Mouse (Mus musculus): Measurements from ENCODE around the gene Gimap3. TPM values are rescaled to one million over a fixed set of nuclear protein-coding genes. Genes with fewer than 3 reads are reported as not detected.

Gimap3 gene
- polyA plus RNA-seq, 1 experiment = not detected

GRCm38 (mm10) chr6:48741273-48741672 lies 29.4 kb downstream of the Gimap3 start:
- H3K9me3 ChIP-seq (replicated peaks; ENCODE audit: control insufficient read depth, insufficient read depth, low read length, poor library complexity, severe bottlenecking) = no peaks in the 10 kb centered on the region
- H3K27ac ChIP-seq (ENCODE audit: insufficient read depth, low read length) = no peak overlapping the region
- TF ChIP-seq CTCF (IDR thresholded peaks at IDR 0.05; ENCODE audit: low read depth, low read length) = no peak
- TF ChIP-seq POLR2A (IDR thresholded peaks at IDR 0.05; ENCODE audit: insufficient read depth, low read length) = no peak
- no peak for TF ChIP-seq EP300 (IDR thresholded peaks at IDR 0.05; ENCODE audit: insufficient read depth, low read depth, low read length)
- no peaks in the 10 kb centered on the region for H3K4me1 ChIP-seq (ENCODE audit: control insufficient read depth, insufficient read depth, low read length)
- H3K4me3 ChIP-seq (ENCODE audit: low read depth, low read length) = no peak overlapping the region
- H3K36me3 ChIP-seq (ENCODE audit: control insufficient read depth, insufficient read depth, low read length, poor library complexity, severe bottlenecking) = no peaks in the 10 kb centered on the region
- H3K9ac ChIP-seq (ENCODE audit: low read depth, poor library complexity, severe bottlenecking) = no peak overlapping the region
- H3K27me3 ChIP-seq (ENCODE audit: control insufficient read depth, insufficient read depth, low read length, poor library complexity, severe bottlenecking) = no peaks in the 10 kb centered on the region

DNA sequence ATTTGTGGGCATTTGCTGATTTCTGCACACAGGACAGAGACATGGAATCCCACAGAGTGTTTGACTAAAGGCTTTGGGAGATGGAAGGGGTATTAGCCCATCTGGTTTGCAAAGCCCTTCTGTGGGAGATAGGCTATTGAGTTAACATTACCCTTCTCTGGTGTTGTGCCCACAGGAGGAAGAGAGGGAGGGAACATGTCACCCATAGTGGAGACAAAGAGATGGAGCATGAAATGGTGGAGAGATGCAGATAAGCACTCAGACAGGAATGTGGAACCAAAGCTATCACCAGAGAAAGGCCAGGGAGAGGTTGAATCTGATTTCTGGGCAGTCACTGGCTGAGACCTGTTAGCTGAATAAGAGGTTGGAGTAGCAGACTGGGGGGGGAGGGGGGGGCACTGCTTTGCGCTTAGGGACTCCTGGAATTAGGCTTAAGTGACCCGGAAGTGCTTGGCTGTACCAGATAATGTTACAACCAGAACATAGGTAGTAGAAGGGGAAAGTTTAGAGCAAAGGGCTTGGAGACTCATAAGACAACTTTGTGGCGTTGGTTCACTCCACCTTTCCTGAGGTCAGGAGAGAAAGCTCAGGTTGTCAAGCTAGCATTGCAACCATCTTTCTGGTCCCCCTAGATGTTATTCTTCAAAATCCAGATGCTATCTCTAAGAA lies 30.0 kb downstream of the Gimap3 start:
- TF ChIP-seq POLR2A (IDR thresholded peaks at IDR 0.05; ENCODE audit: insufficient read depth, low read length) = no peak
- no peak for TF ChIP-seq EP300 (IDR thresholded peaks at IDR 0.05; ENCODE audit: insufficient read depth, low read depth, low read length)
- TF ChIP-seq CTCF (IDR thresholded peaks at IDR 0.05; ENCODE audit: low read depth, low read length) = no peak
- Histone ChIP-seq H3K4me1 (ENCODE audit: control insufficient read depth, insufficient read depth, low read length) (no peaks in the 10 kb centered on the region), H3K9me3 (replicated peaks; ENCODE audit: control insufficient read depth, insufficient read depth, low read length, poor library complexity, severe bottlenecking) (no peaks in the 10 kb centered on the region), H3K36me3 (ENCODE audit: control insufficient read depth, insufficient read depth, low read length, poor library complexity, severe bottlenecking) (no peaks in the 10 kb centered on the region), H3K9ac (ENCODE audit: low read depth, poor library complexity, severe bottlenecking) (no peak overlapping the region), H3K27me3 (ENCODE audit: control insufficient read depth, insufficient read depth, low read length, poor library complexity, severe bottlenecking) (no peaks in the 10 kb centered on the region; the same call in 1 of the 2 replicates), H3K27ac (ENCODE audit: insufficient read depth, low read length) (no peak overlapping the region), H3K4me3 (ENCODE audit: low read depth, low read length) (no peak overlapping the region)

- Histone ChIP-seq H3K27ac (ENCODE audit: insufficient read depth, low read length) (no peak overlapping the region), H3K27me3 (ENCODE audit: control insufficient read depth, insufficient read depth, low read length, poor library complexity, severe bottlenecking) (no peaks in the 10 kb centered on the region; the same call in 1 of the 2 replicates), H3K9me3 (replicated peaks; ENCODE audit: control insufficient read depth, insufficient read depth, low read length, poor library complexity, severe bottlenecking) (no peaks in the 10 kb centered on the region), H3K36me3 (ENCODE audit: control insufficient read depth, insufficient read depth, low read length, poor library complexity, severe bottlenecking) (no peaks in the 10 kb centered on the region), H3K4me3 (ENCODE audit: low read depth, low read length) (no peak overlapping the region), H3K9ac (ENCODE audit: low read depth, poor library complexity, severe bottlenecking) (no peak overlapping the region), H3K4me1 (ENCODE audit: control insufficient read depth, insufficient read depth, low read length) (no peaks in the 10 kb centered on the region)
- TF ChIP-seq EP300 (IDR thresholded peaks at IDR 0.05; ENCODE audit: insufficient read depth, low read depth, low read length) = no peak
- no peak for TF ChIP-seq CTCF (IDR thresholded peaks at IDR 0.05; ENCODE audit: low read depth, low read length)
- no peak for TF ChIP-seq POLR2A (IDR thresholded peaks at IDR 0.05; ENCODE audit: insufficient read depth, low read length)
Observed at GRCm38 (mm10) chr6:48739780-48740055, 30.9 kb downstream of the Gimap3 start.

DNA sequence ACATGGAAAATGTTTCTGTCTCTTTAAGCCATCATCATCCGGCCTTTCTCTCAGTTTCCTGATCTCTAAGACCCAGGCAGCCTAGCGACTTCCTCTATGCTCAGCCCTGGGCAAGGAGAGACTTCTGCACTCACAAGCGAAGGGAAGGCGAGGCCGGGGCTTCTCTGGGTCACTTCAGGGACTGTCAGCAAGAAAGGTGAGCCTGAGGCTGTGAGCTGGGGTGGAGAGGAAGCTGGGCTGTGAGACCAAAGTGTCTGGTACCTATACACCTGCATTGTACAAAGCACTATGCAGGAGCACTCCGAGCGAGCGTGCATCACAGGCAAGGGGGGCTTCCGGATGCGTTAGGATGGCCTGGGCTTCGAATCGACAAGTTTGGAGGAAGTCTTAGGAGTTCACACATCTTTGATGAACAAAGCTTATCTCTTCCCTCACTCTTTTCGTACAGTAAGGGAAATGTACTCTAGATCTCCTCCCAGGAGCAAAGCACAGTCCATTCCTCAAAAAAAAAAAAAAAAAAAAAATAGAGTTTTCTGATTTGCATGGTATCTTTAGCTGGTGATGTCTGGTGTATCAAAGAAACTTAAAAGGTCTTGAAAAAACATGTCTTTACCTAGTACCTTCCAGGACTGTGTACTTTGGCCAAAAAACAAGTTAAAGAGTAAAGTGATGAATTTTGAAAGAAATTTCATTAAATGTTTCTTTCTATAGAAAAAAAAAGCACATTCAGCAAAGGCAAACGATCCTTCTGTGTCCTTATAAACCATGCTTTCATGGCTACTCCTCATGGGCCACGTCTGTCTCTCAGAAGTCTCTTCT lies 31.5 kb downstream of the Gimap3 start, which contains the start of gene Gimap1:
TSS of gene Gimap1 (plus strand) at position 94 of the 819 bp plus-strand sequence.
- Histone ChIP-seq H3K4me1 (ENCODE audit: control insufficient read depth, insufficient read depth, low read length) (no peaks in the 10 kb centered on the region), H3K27ac (ENCODE audit: insufficient read depth, low read length) (no peak within 1 kb of the TSS), H3K36me3 (ENCODE audit: control insufficient read depth, insufficient read depth, low read length, poor library complexity, severe bottlenecking) (no peaks in the 10 kb centered on the region), H3K9ac (ENCODE audit: low read depth, poor library complexity, severe bottlenecking) (no peak within 1 kb of the TSS), H3K9me3 (replicated peaks; ENCODE audit: control insufficient read depth, insufficient read depth, low read length, poor library complexity, severe bottlenecking) (no peaks in the 10 kb centered on the region), H3K27me3 (ENCODE audit: control insufficient read depth, insufficient read depth, low read length, poor library complexity, severe bottlenecking) (no peaks in the 10 kb centered on the region; the same call in 1 of the 2 replicates), H3K4me3 (ENCODE audit: low read depth, low read length) (no peak within 1 kb of the TSS)
- TF ChIP-seq EP300 (IDR thresholded peaks at IDR 0.05; ENCODE audit: insufficient read depth, low read depth, low read length) (no peak), CTCF (IDR thresholded peaks at IDR 0.05; ENCODE audit: low read depth, low read length) (no peak), POLR2A (IDR thresholded peaks at IDR 0.05; ENCODE audit: insufficient read depth, low read length) (no peak)

DNA sequence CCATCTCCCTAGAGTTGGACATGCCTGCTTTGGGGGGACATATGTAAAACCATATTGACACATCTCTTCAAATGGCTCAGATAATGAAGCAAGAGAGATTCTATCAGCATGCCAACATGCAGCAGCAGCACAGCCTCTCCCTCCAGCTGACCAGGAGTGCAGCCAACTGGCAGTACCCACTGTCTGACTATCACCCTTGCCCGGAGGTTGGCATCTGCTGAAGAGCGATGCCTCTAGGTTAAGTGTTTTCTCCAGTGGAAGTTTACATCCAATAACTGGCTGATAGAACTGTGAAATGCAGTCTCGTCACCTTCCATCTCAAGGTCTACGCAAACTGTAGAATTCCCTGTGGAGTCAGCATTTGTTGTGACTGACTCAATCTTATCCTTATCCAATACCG lies 33.0 kb downstream of the Gimap3 start:
- H3K36me3 ChIP-seq (ENCODE audit: control insufficient read depth, insufficient read depth, low read length, poor library complexity, severe bottlenecking) = no peaks in the 10 kb centered on the region
- TF ChIP-seq EP300 (IDR thresholded peaks at IDR 0.05; ENCODE audit: insufficient read depth, low read depth, low read length) (no peak), CTCF (IDR thresholded peaks at IDR 0.05; ENCODE audit: low read depth, low read length) (no peak), POLR2A (IDR thresholded peaks at IDR 0.05; ENCODE audit: insufficient read depth, low read length) (no peak)
- H3K27ac ChIP-seq (ENCODE audit: insufficient read depth, low read length) = no peak overlapping the region
- H3K9me3 ChIP-seq (replicated peaks; ENCODE audit: control insufficient read depth, insufficient read depth, low read length, poor library complexity, severe bottlenecking) = no peaks in the 10 kb centered on the region
- no peaks in the 10 kb centered on the region for H3K4me1 ChIP-seq (ENCODE audit: control insufficient read depth, insufficient read depth, low read length)
- H3K27me3 ChIP-seq (ENCODE audit: control insufficient read depth, insufficient read depth, low read length, poor library complexity, severe bottlenecking) = no peaks in the 10 kb centered on the region; the same call in 1 of the 2 replicates
- H3K4me3 ChIP-seq (ENCODE audit: low read depth, low read length) = no peak overlapping the region
- no peak overlapping the region for H3K9ac ChIP-seq (ENCODE audit: low read depth, poor library complexity, severe bottlenecking)

- Histone ChIP-seq H3K27me3 (ENCODE audit: control insufficient read depth, insufficient read depth, low read length, poor library complexity, severe bottlenecking) (no peaks in the 10 kb centered on the region; the same call in 1 of the 2 replicates), H3K9me3 (replicated peaks; ENCODE audit: control insufficient read depth, insufficient read depth, low read length, poor library complexity, severe bottlenecking) (no peaks in the 10 kb centered on the region), H3K27ac (ENCODE audit: insufficient read depth, low read length) (no peak overlapping the region), H3K9ac (ENCODE audit: low read depth, poor library complexity, severe bottlenecking) (no peak overlapping the region), H3K4me3 (ENCODE audit: low read depth, low read length) (no peak overlapping the region), H3K36me3 (ENCODE audit: control insufficient read depth, insufficient read depth, low read length, poor library complexity, severe bottlenecking) (no peaks in the 10 kb centered on the region), H3K4me1 (ENCODE audit: control insufficient read depth, insufficient read depth, low read length) (no peaks in the 10 kb centered on the region)
- TF ChIP-seq CTCF (IDR thresholded peaks at IDR 0.05; ENCODE audit: low read depth, low read length) = no peak
- TF ChIP-seq POLR2A (IDR thresholded peaks at IDR 0.05; ENCODE audit: insufficient read depth, low read length) = no peak
- no peak for TF ChIP-seq EP300 (IDR thresholded peaks at IDR 0.05; ENCODE audit: insufficient read depth, low read depth, low read length)
Observed at GRCm38 (mm10) chr6:48737053-48737452, 33.6 kb downstream of the Gimap3 start.
